Mouse (Mus musculus) urinary bladder, postnatal 0 days (tissue): ENCODE results near the gene Dbx2. TPM values are rescaled to one million over a fixed set of nuclear protein-coding genes. Genes with fewer than 3 reads are reported as not detected.

Experiments used
- polyA plus RNA-seq: library from polyadenylated mRNA; unstranded; fragments of >200 nt; fragmentation: Nextera tagmentation; extraction: Ambion mirVana; gene quantifications from 2 replicates; pipeline ENCODE4 v1.2.1, GENCODE M21; 2015

The Dbx2 gene
- not detected in 2 replicates for polyA plus RNA-seq

GRCm38 (mm10) chr15:95655860-95656259, at the start of gene Dbx2:
Dbx2 (minus strand) TSS chr15:95655960.

Other genes with a start within 250 kb of the Dbx2 start
- gene Nell2, start 127.4 kb downstream of the Dbx2 start, polyA plus RNA-seq, result 1.5 and 2.1 TPM in 2 replicates
- 44.9 and 49.7 TPM in 2 replicates for gene Ano6, start 134.9 kb upstream of the Dbx2 start, polyA plus RNA-seq